Mouse (Mus musculus) olfactory bulb, adult 2 months (tissue): ENCODE data around the gene Insrr.

Experiments
- CTCF ChIP-seq: fragments of 200-500 bp; IDR thresholded peaks from 2 replicates; pipeline ENCODE4 v1.5.1; 2012; ENCODE audit warnings: low read depth, mild to moderate bottlenecking, low read length, moderate library complexity; ENCODE audit not compliant: insufficient read depth
- POLR2A ChIP-seq: fragments of 200-500 bp; IDR thresholded peaks from 2 replicates; pipeline ENCODE4 v1.6.1; 2012; ENCODE audit warnings: mild to moderate bottlenecking, low read depth, low read length, moderate library complexity; ENCODE audit not compliant: insufficient read depth

DNA sequence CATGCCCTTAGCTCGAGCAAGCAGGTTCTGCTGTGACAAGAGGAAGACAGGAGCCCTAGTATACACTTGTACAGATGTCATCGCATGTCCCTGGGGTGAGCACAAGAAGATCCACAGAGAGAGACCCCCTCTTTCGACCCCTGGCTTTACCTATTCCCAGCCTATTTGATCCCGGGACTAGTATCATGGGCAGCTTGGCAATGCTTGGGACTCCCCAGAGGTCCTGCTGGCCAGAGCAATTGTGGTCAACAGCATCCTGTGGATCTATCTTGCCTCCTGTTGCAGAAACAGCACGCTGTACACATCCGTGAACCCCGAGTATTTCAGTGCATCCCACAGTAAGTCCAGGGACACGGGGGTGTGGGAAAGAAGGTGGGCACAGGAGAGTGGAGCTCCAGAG, 14.5 kb downstream of the Insrr start:
- no peak for TF ChIP-seq CTCF
- no peak for TF ChIP-seq POLR2A
